Mouse (Mus musculus) layer of hippocampus, adult 8-10 months (tissue): ENCODE data around the gene Adra2c. TPM values are rescaled to one million over a fixed set of nuclear protein-coding genes. Genes with fewer than 3 reads are reported as not detected.

ENCODE experiments used
- DNase-seq, 2 experiments: peaks; one replicate each; pipeline ENCODE4 v3.0.0; 2022; ENCODE audit warnings: low spot score in 2 of 2
- total RNA-seq, 4 experiments: library from RNA; stranded (reverse); gene quantifications; 2 replicates each; pipeline ENCODE4 v1.2.4; 2022

Adra2c gene
- total RNA-seq, 4 experiments from 2014 or later: 19.5 to 27.9 (median 21.8) TPM

DNA sequence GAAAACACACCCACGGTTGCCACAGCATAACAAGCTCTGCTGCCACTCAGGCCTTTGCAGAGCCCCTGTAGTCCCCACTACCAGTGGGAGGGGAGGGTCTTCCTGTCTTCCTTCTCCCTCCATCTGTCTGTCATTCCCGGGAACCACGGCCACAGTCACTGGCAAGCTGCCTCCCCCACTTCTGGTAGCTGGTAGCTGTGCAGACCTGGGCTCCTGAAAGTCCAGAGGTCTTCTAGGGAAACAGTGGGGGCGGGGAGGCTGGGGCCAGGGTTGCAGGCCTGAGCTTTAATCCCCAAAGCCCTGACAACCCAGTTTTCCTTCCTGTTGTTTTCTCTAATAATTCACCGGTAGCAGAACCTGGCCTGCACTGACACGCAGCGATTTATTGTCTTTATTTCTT is 31.7 kb downstream of the Adra2c start:
- no peak for DNase-seq

DNA sequence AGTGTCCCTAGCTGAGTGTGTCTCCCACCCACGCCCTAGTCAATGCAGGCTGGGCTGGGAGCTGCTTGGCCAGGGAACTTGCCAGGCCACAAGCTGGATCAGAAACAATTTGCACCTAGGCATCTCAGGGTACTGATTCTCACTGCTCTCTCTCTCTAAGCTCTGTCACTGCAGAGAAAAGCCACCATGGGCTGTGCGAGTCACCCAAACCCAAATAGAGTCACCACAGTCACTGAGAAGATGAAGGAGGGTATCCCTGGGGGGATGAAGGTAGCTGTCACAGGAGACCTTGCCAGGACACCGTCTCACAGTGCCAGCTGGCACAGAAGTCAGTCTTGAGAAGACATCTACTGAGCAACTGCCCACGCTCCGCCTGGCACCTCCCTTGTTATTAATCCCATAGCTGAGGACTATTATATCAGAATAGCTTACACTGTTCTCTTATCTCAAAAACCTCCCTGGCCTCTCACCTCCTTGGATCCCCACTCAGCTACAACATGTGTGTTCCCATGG is 33.7 kb downstream of the Adra2c start:
- no peak for DNase-seq

DNA sequence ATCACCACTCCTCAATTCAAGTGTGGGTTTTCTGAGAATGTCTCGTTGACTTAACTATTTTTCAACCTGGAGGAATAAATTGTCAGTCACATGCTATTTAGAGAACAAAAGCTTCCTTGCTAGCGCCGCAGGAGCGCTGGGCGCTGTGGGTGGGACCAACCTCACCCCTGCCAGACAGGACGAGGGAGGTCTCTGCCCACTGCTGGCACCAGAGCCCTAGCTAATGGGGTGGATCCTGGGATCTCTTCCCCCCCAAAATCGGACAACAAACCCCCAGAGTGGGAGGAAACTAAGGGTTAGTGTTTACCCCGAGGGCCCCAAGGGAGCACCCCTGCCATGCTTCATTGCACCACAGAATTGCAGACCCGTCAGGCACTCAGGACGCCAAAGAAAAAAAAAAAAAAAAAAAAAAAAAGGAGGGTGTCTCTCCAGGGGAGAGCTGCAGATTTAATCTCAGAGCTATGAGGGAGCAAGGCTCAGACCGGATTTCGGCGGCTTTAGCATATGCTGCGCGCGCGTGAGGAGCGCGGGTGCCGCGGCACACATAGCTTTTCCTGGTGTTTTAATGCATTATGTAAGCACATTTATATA is 35.2 kb downstream of the Adra2c start:
- DNase-seq: peak in 1 of 2 experiments; percentile 60

- DNase-seq: peak in 1 of 2 experiments; percentile 39
Measured at GRCm38 (mm10) chr5:35313826-35314586, 35.9 kb downstream of the Adra2c start.

- no peak for DNase-seq
Measured at GRCm38 (mm10) chr5:35314629-35315028, 36.5 kb downstream of the Adra2c start.

DNA sequence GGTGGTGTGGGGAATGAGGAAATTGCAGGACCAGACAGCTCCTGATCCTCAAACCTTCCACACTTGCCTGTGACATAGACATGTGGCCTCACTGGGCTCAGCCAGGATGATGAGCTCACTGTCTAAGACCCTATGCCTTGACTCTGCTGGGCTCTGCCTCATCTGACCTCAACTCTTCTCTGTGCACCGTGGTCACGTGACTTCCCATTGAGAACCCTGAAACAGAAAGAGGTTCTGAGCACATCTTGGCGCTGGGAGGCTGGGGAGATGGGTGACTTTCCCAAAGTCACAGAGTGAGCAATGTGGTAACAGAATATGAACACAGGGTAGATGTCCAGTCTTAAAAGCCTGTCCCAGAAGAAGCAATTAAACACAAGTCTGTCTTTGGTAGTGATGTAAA is 37.1 kb downstream of the Adra2c start:
- DNase-seq: no peak

DNA sequence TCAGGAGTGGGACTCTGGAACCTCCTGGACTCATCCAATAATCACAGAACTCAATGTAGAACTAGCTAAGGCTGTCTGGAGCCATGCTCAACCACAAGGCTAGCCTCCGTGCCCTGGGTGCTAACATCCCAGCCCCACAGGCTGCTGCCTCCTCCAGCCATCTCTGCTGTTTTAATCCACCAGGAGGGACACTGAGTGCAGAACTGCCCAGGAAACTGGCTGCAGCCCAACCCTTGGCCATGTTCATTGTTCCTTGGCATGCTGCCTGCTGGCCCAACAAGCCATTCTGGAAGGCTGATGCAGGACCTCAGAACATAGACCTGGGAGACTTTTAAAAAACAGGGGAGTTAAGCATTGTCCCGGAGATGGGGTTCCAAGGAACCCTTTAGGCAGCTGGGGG is 42.5 kb downstream of the Adra2c start:
- peak in 1 of 2 experiments; percentile 70 for DNase-seq

GRCm38 (mm10) chr5:35330822-35331221 is 52.7 kb downstream of the Adra2c start:
- peak in 1 of 2 experiments; percentile 45 for DNase-seq

Other genes starting within 250 kb of the Adra2c start
- gene Hgfac, start 236.8 kb upstream of the Adra2c start, total RNA-seq: 1 to 10 TPM in 2 of 4 experiments, under 1 TPM in 2; 0.57 to 1.2 (median 0.90) TPM
- gene Dok7, start 221.6 kb upstream of the Adra2c start, total RNA-seq: 10 to 100 TPM; 15.9 to 23.8 (median 17.4) TPM
- gene Lrpap1, start 172.6 kb upstream of the Adra2c start, total RNA-seq: 100 to 1,000 TPM; 126 to 154 (median 145) TPM
- not detected for gene Hmx1, start 110.8 kb downstream of the Adra2c start, total RNA-seq
- gene Cpz, start 247.4 kb downstream of the Adra2c start, total RNA-seq: under 1 TPM in 1 of 4 experiments, not detected in 3; 0.47 TPM